Mouse (Mus musculus) spleen, embryonic (tissue): ENCODE results near the gene Tmem129.

ENCODE experiments used
- CTCF ChIA-PET: fragments of 350-600 bp; sonication (Branson Sonifier 250); formaldehyde crosslinking; loops from one replicate; lab custom pipeline; 2022; lab: Charles Lee

Gene Tmem129

DNA sequence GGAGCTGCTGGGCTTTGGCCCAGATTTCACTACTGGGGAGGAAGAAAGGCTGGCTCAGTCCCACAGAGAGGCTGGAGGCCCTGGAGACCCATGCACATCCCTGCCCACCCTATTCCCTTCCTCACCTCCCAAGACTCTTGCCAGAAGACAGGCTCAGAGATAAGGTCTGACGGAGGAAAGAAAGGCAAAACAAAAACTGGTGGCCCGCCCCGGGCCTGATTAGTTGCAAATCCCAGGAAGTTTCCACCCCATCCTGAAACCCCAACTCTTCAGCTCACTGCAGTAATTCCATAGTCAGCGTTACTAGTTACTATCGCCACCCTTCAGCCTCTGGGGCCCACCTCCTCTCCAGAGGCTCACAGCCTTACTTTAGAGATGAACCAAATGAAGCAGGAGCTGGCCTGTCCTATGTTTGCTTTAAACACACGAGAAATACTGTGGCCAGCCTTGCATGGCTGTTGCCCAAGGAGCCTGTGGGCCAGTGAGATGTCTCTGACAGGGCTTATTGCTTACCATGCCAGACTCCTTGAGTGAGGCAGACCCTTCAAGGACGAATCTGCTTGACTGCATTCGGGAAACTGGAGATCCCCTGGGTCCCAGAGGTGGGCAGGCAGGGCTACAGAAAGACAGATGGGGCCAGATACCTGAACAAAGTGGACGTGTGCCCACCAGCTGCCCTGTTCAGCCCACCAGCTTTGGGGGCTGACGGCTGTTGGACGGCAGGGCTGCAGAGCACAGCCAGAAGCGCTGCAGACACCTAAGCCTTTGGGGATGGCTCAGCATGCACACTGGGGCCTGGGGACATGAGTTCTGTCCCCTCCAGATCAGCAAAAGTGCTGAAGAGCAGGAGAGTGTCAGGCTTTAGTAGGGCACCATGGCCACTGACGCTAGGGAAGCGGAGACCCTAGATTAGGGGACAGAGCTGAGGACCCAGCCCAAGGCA lies 30.3 kb upstream of the Tmem129 start:
- CTCF ChIA-PET = no interaction called here

DNA sequence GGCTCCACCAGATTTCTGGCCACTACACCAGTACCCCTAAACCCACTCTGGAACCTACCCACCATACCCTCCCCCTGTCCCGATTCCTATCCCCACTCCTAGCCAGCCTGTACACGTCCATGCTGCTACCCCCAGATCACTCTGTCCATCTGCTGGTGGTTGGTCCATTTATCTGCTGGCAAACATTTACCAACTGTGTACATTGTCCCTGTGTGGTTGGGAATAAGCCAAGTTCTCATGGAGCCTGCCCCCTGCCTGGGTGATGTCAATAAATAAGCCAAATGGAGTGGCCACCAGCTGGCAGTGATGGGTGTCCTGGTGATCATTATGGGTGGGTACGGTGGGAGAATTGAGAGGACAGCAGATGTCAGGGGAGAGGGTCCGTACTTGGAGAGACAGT lies 28.9 kb upstream of the Tmem129 start:
- CTCF ChIA-PET = no interaction called here

DNA sequence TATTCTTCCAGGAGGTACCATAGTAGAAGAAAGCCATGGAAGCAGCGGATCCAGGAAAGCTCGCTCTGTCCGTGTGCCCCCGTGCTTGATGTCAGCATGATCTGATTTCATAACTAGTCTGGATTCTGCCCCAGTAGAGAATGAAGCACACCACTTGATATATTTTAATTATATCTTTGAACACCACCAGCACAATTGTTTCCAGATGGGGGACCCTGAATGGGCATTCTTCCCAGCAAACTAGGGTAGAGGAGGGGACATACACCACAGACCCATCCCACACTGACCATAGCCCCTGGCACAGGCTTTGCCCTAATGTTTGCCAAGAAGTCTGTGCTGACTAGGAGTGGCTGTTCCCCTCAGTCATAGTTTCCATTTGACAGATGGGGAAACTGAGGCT lies 26.7 kb upstream of the Tmem129 start:
- CTCF ChIA-PET = no interaction called here

DNA sequence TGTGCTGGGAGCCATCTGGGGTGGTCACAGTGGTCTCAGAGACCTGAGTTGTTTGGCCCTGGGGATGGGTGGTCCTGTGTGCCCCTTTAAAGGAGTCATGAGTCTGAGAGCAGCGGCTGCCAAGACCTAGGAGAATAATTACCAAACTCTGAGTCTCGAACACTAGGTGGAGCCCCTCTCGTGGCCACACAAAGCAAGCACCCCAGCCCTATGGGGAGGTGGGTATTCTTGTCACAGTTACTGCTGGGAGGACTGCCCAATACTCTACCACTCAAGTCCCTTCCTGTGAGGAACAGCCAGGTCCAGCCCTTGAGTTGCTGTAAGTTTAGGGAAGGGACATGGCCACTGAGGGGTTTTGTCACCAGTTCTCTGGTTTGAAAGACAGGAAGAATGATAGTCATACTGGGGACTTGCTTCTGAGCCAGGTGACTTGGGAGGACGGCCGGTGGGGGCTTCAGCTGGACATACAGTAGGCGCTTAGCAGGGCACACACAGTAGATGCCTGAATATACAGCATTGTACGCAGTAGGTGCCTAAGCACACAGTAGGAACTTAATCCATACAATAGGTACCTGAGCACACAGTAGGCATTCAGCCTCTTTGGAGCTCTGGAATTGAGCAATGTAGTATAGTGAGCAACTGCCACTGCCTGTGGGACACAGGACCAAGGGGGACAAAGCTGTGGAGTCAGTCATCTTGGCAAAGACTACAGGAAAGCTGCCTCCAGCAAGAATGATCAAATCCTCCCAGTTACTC lies 25.9 kb upstream of the Tmem129 start:
- CTCF ChIA-PET = no interaction called here

DNA sequence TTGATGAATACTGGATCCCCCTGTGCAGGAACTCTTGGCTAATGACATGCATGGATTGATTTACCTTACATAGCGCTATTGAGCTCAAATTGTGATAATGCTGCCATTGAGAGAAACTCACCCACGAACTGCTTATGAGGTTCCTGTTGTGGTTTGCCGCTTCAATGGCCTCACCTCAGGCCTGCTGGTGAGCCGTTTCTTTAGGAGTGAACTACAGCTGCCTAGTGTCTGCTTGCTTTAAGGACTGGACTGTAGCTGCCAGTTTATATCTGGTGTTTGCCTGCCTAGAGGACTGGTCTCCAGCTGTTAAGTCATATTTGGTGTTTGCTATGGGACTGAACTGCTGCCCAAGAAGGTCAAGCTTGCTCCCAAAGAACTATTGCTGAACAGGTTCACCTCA lies 24.7 kb upstream of the Tmem129 start:
- CTCF ChIA-PET = no interaction called here

DNA sequence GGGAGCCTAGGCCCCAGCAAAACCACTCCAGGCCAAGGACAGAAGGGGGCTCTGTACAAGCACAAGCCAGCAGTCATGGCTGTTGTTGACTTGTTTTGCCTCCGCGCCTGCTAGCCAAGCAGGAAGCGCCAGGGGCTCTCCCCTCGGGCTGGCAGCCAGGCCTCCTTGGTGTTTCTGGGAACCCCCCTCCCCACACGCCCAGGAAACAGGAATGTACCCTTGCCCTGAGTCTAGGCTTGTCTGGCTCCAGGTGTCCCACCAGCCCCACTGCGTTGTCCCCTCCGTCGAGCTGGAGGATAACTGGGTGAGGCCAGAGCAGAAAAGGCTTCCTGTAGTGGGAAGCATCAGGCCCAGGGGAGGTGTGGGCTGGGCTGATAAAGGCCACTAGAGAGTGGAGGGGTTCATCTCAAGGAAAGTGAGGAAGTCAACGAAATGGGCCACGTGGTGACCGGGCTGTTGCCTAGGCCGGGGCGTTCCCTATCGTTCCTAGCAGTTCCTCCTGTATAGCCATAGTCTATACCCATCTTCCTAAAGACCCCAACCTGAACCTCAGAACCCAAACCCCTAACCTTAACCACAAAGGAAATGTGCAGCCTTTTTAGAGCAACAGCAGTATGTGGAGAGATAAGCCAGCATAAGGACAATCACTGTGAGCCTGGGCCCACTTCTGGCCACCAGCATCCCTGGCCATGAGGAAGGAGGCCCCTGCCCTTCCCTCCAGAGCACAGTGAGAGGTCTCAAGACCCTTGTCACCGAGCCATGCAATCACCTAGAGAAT lies 23.6 kb upstream of the Tmem129 start:
- CTCF ChIA-PET = no interaction called here

DNA sequence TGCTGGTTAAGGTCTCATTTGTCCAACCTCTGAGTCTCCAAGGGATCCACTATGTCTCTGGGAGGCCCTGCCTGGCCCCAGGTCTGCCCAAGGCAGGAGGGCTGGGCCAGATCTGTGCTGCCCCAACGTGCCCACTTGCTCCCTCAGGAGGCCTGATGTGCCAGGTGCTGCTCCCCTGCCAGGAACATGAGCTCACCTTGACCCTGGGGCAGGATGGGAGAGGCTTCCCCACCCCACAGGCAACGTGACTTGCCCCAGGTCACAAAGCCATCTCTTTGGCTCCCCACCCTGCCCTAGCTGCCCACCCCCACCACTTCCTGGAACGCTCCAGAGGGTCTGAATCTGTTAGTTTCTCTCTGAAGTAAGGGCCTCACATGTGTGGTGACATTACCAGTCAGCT lies 22.8 kb upstream of the Tmem129 start:
- CTCF ChIA-PET = no interaction called here

DNA sequence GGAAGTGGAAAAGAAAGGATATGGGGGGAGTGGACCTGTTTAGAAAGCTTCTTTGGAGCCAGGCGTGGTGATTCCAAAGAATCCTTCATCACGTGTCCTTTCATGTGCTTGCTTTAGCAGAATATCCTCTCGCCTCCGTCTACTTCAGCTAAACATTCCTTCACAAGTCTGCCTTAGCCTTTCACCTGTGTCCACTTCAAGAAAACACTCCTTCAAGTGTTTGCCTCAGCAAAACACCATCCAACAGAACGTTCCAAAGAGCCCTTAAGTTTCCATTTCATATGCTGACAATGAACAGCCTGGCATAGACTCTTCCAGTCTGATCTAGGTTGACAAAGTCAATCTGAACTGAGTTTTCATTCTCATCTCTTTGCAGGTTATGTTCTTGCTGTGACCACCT lies 20.0 kb upstream of the Tmem129 start:
- CTCF ChIA-PET = no interaction called here

DNA sequence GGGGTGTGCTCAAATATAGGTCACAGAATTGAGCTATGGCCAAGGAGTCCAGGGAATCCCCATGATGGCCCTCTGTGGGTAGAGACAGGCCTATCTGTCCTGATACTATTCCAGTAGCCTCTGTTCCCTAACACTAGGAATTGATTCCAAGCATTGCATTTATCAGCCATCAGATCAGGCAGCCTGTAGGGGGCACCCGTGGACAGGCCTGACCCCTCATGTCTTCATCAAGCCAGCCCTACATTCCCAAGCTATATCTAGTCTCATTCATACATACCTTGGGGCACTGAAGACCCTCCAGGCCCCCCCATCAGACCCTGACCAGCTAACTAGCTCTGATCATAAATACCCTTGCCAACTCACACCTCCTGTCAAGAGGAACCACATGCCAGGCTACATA lies 17.7 kb upstream of the Tmem129 start:
- CTCF ChIA-PET = no interaction called here

DNA sequence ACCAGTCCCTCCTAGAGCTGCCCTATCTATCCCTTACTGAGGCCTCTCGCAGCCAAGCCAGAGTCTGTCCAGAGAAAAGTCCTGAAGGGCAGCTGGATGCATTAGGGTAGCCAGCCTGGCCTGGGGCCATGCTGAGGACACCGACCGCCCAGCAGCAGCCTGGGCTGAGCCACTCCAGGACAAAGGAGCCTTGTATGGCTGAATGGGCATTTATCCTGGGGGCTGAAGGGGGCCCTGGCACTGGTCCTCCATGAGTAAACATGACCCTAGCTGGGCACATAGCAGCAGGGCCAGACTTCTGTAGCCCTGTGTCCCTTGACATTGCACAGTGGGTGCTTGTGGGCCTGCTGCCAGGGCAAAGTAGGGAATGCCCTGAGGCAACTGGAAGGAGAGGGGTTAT lies 16.2 kb upstream of the Tmem129 start:
- CTCF ChIA-PET = no interaction called here

DNA sequence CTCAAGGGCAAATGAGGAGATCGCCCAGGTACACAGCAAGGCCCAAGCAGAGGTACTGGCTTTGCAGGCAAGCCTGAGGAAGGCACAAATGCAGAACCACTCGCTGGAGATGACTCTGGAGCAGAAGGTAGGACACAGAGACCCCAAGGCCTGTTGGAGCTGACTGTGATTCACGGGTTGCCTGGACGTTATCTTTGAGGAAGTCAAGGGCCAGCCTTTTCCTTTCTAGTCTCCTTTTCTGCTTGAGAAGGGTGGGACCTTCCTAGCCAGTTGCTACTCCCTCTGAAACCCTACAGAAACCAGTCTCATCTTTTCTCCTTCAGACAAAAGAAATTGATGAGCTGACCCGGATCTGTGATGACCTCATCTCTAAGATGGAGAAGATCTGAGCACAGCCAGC lies 13.4 kb upstream of the Tmem129 start:
- CTCF ChIA-PET = interaction anchor here (0.6 kb wide), 1 partner anchor 747 kb away, joined by 5 read pairs; no protein-coding TSS in a partner anchor

DNA sequence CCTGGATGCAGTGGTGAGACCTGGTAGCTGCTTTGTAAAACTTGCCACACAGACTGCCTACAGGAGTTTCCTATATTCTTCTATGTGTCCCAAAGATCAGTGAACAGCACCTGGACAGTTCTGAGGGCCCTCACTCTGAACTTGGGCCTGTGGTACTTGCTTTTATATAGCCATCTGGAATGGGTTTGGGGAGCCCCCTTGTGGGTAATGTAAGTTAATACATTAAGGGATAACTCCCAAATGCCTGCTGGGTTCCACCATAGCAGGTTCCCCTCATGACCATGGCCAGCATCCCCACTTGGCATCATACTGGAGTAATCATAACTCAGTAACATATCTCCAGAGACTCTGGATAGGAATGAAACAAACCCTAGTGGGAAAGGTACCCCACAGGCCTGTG lies 10.0 kb upstream of the Tmem129 start:
- CTCF ChIA-PET = interaction anchor here (1.0 kb wide), 1 partner anchor 39 kb away, joined by 3 read pairs; the partner anchor contains the start of gene Fam53a

DNA sequence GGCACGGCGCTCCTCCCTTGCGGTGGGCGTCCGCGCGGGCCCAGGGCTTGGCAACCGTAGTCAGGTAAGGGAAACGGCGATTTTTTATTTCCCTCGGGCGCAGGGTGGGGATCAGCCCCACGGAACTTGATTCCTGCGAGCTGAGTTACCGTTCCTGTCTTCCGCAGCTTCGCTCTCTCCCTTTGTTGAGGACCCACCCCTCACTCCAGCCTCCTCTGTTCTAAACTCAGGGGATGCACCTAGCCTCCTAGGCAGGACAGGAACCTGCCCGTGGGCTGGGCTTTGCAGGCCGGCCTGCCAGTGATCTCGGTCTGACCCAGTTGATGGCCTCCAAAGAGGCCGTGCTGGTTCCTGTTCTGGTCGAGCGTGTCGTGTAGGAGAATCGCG lies 441 bp upstream of the Tmem129 start:
- CTCF ChIA-PET = no interaction called here

DNA sequence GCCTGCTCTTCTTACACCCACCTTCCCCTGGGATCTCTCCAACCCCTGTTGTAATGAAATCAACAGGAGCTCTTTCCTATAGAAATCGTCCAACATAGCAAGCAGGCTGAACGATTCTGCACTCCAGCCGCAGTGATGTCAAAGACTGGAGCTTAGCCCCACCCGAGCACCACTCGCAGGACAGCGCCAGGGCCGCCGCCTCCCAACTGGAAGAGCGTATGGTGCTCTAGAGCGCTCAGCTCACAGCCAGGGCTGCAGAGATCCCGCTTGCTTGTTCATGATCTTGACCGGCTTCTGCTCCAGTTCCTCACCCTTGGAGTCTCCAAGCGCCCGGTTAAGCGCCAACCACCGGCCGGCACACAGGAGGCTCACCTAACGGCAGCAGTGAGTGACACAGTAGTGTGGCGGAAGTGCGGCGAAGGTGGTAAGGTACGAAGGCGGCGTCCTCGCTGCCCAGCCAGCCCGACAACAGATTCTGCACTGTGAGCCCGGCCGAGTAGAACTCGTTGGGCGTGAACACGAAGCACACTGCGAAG lies 897 bp downstream of the Tmem129 start:
- CTCF ChIA-PET = no interaction called here

DNA sequence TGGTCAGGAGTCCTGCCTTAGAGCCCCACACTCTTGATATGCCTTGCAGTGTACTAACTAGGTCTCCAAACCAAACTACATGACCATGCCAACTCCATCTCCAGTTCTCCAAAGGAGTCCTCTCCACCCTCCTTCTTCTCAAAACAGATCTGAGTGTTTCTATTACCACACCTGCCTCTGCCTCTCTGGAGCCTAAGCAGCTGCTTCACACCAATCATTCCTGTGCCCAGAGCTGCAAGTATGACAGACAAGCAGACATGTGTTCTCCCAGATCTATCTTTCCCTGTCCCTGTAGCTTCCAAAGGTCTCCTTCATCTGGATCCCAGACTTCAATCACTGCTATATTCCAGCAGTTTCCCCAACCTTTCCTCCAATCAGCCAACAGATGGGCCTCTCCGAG lies 1.5 kb downstream of the Tmem129 start:
- CTCF ChIA-PET = no interaction called here

DNA sequence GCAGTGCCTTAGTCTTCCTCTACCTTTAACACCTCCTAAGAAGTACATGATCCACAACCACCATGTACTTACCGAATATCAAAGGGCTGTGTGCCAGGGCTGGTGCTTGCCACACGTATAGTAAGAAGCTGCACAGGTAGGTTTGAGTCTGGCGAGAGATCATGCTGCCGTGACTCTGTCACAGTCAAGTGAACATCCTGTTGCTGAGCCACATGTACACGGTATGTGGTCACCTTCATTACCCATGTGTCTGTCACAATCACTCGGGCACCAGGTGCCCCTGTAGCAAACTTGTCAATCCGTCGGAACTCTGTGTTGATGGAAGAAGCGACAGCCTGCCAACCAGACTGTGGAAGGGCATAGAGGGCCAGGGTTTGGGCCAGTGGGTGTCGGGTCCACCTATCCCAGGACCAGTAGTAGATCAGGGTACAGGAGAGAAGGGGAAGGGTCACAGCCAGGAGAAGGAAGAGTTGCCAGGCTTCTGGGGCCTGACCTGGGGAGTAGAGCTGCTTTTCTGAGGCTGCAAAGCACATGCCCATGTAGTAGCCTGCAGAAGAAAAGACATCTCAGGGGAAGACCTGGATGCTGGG lies 2.9 kb downstream of the Tmem129 start:
- CTCF ChIA-PET = interaction anchor here (0.6 kb wide), 1 partner anchor 15 kb away, joined by 4 read pairs; no protein-coding TSS in a partner anchor

DNA sequence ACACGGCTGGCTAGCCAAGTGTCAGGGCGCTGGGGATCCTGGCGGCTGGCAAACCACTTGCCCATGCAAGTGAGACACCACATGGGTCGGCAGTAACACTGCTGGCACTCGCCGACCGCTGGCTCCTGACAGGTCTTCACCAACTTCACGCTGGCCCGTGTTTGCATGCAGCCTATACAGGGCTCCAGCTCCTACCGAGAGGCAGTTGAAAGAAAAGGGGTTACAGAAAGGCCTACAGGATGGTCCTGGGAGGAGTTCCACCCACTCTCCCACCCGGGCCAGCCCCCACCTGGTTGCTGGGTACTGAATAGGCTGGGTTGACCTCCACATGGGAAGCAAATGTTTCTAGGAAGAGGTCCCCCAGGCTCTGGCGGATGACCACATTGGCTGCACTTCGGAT lies 3.8 kb downstream of the Tmem129 start:
- CTCF ChIA-PET = interaction anchor here (0.6 kb wide), 3 partner anchors 16 to 981 kb away, joined by 3 to 5 read pairs (median 4); no protein-coding TSS in a partner anchor

DNA sequence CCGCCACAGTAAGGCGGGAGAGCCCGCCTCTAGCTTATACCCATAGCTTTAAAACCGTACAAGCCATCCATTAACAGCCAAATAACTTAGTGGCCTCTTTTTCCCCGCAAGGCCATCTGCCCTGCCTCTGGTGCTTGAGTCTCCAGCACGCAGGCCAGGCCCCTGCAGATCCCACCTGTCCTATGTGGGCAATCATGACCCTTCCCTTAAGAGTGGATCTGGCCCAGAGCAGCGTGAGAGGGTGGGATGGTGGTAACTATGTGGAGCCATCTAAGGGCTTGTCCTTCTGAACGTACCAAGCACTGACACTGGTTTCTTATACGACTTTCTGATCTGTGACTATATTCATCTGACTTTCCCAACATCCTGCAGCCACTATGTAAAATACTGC lies 5.4 kb downstream of the Tmem129 start:
- CTCF ChIA-PET = no interaction called here

DNA sequence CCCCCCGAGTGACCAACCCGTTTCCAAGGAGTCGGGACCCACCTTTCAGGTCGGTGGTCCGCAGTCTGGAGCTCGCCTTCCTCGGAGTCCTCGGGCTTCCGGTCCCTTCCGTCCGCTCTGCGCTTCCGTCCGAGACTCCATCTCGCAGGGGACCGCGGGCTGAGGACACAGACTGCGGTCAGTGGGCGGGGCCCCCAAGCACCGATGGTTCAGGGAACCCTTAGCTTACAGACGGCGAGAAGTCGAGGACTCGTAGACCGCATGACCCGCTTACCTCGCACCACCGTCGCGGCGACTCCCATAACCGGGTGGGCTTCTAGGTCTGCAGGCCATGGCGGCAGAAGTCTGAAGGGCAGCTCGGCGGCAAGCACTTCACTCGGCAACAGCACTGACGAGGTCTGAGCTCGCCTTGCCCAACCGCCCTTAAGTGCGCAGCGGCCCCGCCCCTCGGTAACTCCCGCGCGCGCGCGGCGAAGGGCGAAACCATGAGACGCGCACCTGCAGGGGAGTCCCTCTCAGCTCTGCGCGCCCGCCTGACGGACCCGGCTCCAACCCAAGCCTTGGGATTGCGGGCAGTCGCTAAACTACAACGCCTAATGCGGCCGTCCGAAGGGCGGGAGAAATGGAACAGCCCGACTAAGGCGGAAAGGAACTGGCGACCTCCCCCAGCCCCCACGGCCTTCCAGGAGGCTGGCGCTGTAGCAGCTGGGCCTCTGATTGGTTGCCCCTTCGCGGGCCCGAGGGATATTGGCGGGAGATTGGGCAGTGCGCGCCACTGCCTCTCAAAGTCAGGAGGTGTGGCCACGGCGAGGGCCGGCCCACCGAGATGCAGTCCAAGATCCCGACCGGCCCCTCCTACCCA lies 6.1 kb downstream of the Tmem129 start, which contains the start of gene Slbp:
Gene Slbp, minus strand, starts transcription at position 654 of the 862 bp plus-strand sequence.
- CTCF ChIA-PET = interaction anchor here (0.8 kb wide), 1 partner anchor 1930 kb away, joined by 5 read pairs; no protein-coding TSS in a partner anchor

DNA sequence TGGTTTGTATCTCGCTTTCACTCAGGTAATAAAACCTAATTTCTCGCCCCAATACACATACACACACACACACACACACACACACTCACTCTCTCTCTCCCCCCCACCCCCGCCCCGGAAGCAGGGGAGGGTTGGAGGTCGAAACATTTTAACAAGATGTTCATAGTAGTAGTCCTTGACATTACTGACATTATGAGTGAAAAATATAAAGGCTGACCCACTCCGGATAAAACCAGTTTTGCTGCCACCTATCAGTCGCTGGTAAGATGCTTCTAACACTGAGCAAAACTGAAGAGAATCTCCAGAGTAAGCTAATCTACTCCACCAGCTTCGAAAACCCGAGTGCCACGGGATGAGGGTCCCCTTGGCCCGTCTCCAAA lies 6.7 kb downstream of the Tmem129 start:
- CTCF ChIA-PET = interaction anchor here (0.8 kb wide), 1 partner anchor 1931 kb away, joined by 5 read pairs; no protein-coding TSS in a partner anchor
